Mouse (Mus musculus) myocyte (in vitro differentiated cells): ENCODE data around the gene Mtfr2. TPM values are rescaled to one million over a fixed set of nuclear protein-coding genes. Genes with fewer than 3 reads are reported as not detected.

Experiments used
- H3K27me3 ChIP-seq: one replicate; pipeline ENCODE4 v1.6.1; 2011; ENCODE audit not compliant: control insufficient read depth, insufficient read depth, insufficient read length
- H3K36me3 ChIP-seq: one replicate; pipeline ENCODE4 v1.6.1; 2011; ENCODE audit not compliant: control insufficient read depth, insufficient read depth
- H3K4me2 ChIP-seq: one replicate; pipeline ENCODE4 v1.6.1; 2011; ENCODE audit warnings: low read depth, control low read depth
- H3K4me3 ChIP-seq: one replicate; pipeline ENCODE4 v1.5.1; 2011; ENCODE audit warnings: mild to moderate bottlenecking, control low read depth, moderate library complexity
- H3K79me2 ChIP-seq: one replicate; pipeline ENCODE4 v1.6.1; 2011; ENCODE audit not compliant: control insufficient read depth, insufficient read depth
- H3ac ChIP-seq: one replicate; pipeline ENCODE4 v1.6.1; 2011; ENCODE audit not compliant: control insufficient read depth, insufficient read length
- CEBPB ChIP-seq: IDR thresholded peaks from 2 replicates; pipeline ENCODE4 v1.6.1; 2011; ENCODE audit warnings: mild to moderate bottlenecking, moderate library complexity; ENCODE audit not compliant: poor library complexity, insufficient read depth, severe bottlenecking
- E2F4 ChIP-seq: IDR thresholded peaks from one replicate; pipeline ENCODE4 v1.6.1; 2011; ENCODE audit warnings: mild to moderate bottlenecking, control low read depth, moderate library complexity; ENCODE audit not compliant: insufficient read depth
- MAX ChIP-seq: IDR thresholded peaks from one replicate; pipeline ENCODE4 v1.6.1; 2011; ENCODE audit warnings: low read depth, mild to moderate bottlenecking, control low read depth
- MYOD1 ChIP-seq, 3 experiments: IDR thresholded peaks; one replicate each; pipeline ENCODE4 v1.6.1; 2011; ENCODE audit warnings: control low read depth in 2 of 3, low read depth in 2 of 3, mild to moderate bottlenecking in 2 of 3, moderate library complexity in 1 of 3; ENCODE audit not compliant: insufficient read length in 2 of 3, control insufficient read depth in 1 of 3
- MYOG ChIP-seq, 3 experiments: IDR thresholded peaks; one replicate each; pipeline ENCODE4 v1.6.1; 2011; ENCODE audit warnings: control low read depth in 2 of 3, low read depth in 2 of 3, mild to moderate bottlenecking in 2 of 3; ENCODE audit not compliant: insufficient read length in 2 of 3, control insufficient read depth in 1 of 3, insufficient read depth in 1 of 3
- POLR2A ChIP-seq: IDR thresholded peaks from one replicate; pipeline ENCODE4 v1.6.1; 2011; ENCODE audit warnings: low read depth, mild to moderate bottlenecking, control low read depth, moderate library complexity; ENCODE audit not compliant: insufficient read length
- POLR2AphosphoS2 ChIP-seq: IDR thresholded peaks from one replicate; pipeline ENCODE4 v1.6.1; 2011; ENCODE audit warnings: low read depth, control low read depth; ENCODE audit not compliant: insufficient read length
- REST ChIP-seq: IDR thresholded peaks from one replicate; pipeline ENCODE4 v1.6.1; 2011; ENCODE audit warnings: mild to moderate bottlenecking, control low read depth, moderate library complexity; ENCODE audit not compliant: insufficient read depth, insufficient read length
- SRF ChIP-seq: IDR thresholded peaks from one replicate; pipeline ENCODE4 v1.6.1; 2011; ENCODE audit warnings: low read depth; ENCODE audit not compliant: control insufficient read depth, insufficient read length
- TCF12 ChIP-seq: IDR thresholded peaks from one replicate; pipeline ENCODE4 v1.6.1; 2011; ENCODE audit warnings: mild to moderate bottlenecking, control low read depth; ENCODE audit not compliant: poor library complexity, insufficient read depth, severe bottlenecking
- TCF3 ChIP-seq: IDR thresholded peaks from one replicate; pipeline ENCODE4 v1.6.1; 2011; ENCODE audit warnings: low read depth, control low read depth; ENCODE audit not compliant: insufficient read length
- USF1 ChIP-seq: IDR thresholded peaks from one replicate; pipeline ENCODE4 v1.6.1; 2011; ENCODE audit warnings: low read depth, mild to moderate bottlenecking, control low read depth, moderate library complexity
- polyA plus RNA-seq: library from polyadenylated mRNA; unstranded; fragments of >200 nt; fragmentation: generic; extraction: Trizol; gene quantifications from one replicate; pipeline ENCODE4 v1.2.1, GENCODE M21; 2012; ENCODE audit warnings: missing spikeins

The Mtfr2 gene
- polyA plus RNA-seq, 1 experiment: 1.3 TPM

GRCm38 (mm10) chr10:20361542-20362449 is 14.2 kb downstream of the Mtfr2 start:
- no peak overlapping the region for H3K4me3 ChIP-seq
- peaks cover 3% of the 10 kb centered on the region for H3K36me3 ChIP-seq
- H3K4me2 ChIP-seq: no peak overlapping the region
- TF ChIP-seq POLR2A (no peak), MYOD1 (IDR thresholded peaks at IDR 0.05; ENCODE audit: control insufficient read depth in 1 of 3, insufficient read length in 2 of 3, low read depth in 2 of 3) (peak in 1 of 3 experiments; percentile 47), MYOG (IDR thresholded peaks at IDR 0.05; ENCODE audit: control insufficient read depth in 1 of 3, insufficient read depth in 1 of 3, insufficient read length in 2 of 3, low read depth in 2 of 3) (peak in 1 of 3 experiments; percentile 40)
- H3K27me3 ChIP-seq: no peaks in the 10 kb centered on the region
- H3K79me2 ChIP-seq: no peaks in the 10 kb centered on the region
- no peak overlapping the region for H3ac ChIP-seq

DNA sequence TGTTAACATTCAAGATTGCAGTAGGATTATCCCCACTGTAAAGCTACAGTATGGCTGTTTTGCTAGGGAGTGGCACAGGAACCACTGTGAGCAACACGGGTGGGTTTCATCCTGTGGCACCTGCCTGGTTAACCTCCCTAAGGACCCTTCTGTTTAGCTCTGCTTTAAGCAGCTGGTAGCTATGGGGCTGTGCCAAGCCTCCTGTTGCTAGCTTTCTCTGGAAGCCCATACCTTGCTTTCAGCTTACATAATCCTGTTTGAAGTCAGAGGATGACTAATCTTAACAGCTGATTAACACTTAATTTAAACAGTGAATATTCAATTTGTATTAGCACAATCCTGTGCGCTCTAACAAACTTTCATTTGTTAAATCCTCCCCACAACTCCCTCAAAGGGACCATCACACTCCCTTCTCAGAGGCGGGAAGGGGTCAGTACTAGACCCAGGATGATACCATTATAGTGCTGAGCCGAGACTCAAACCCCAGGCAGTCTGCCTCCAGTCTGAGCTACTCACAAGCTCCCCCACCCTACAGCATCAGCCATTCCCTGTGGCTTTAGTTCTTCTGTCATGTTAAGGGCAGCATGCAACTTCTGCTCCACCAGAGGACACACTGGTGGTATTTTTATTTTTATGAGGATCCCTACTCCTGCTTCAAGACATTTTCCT is 15.0 kb downstream of the Mtfr2 start:
- no peaks in the 10 kb centered on the region for H3K79me2 ChIP-seq
- no peaks in the 10 kb centered on the region for H3K27me3 ChIP-seq
- no peaks in the 10 kb centered on the region for H3K36me3 ChIP-seq
- H3K4me3 ChIP-seq: no peak overlapping the region
- TF ChIP-seq CEBPB: no peak
- TF ChIP-seq MYOD1 (IDR thresholded peaks at IDR 0.05; ENCODE audit: control insufficient read depth in 1 of 3, insufficient read length in 2 of 3, low read depth in 2 of 3): no peak
- no peak for TF ChIP-seq TCF12
- no peak for TF ChIP-seq MAX
- no peak for TF ChIP-seq MYOG (IDR thresholded peaks at IDR 0.05; ENCODE audit: control insufficient read depth in 1 of 3, insufficient read depth in 1 of 3, insufficient read length in 2 of 3, low read depth in 2 of 3)
- TF ChIP-seq TCF3: no peak
- TF ChIP-seq POLR2A: no peak
- TF ChIP-seq REST: no peak
- TF ChIP-seq E2F4: no peak
- TF ChIP-seq USF1: no peak
- no peak overlapping the region for H3K4me2 ChIP-seq
- no peak overlapping the region for H3ac ChIP-seq

- Histone ChIP-seq H3K36me3 (no peaks in the 10 kb centered on the region), H3K4me3 (no peak overlapping the region), H3K27me3 (no peaks in the 10 kb centered on the region), H3K79me2 (no peaks in the 10 kb centered on the region), H3K4me2 (no peak overlapping the region), H3ac (no peak overlapping the region)
- TF ChIP-seq TCF12 (no peak), CEBPB (no peak), SRF (no peak), MYOG (IDR thresholded peaks at IDR 0.05; ENCODE audit: control insufficient read depth in 1 of 3, insufficient read depth in 1 of 3, insufficient read length in 2 of 3, low read depth in 2 of 3) (no peak), E2F4 (no peak), TCF3 (no peak), MAX (no peak), POLR2A (no peak), REST (no peak), USF1 (no peak), POLR2AphosphoS2 (no peak), MYOD1 (IDR thresholded peaks at IDR 0.05; ENCODE audit: control insufficient read depth in 1 of 3, insufficient read length in 2 of 3, low read depth in 2 of 3) (no peak)
Measured at GRCm38 (mm10) chr10:20372046-20372445, 24.5 kb downstream of the Mtfr2 start.

DNA sequence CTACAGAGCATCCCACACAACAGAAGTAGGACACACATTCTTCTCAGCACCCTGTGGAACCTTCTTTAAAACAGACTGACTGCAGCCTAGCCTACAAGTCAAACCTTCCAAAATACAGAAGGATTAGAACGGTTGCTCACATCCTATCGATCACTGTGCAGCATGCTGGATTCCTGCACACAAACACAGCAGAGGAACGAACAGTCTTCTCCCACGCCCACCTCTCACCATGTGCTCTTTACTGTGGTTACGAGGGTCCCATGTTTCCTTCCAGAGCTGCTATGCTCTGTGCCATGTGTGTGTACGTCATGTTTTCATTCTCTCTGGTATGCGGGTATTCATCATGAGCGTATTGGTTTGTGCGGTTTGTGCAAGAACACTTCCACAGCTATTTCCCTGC is 30.1 kb downstream of the Mtfr2 start:
- Histone ChIP-seq H3K27me3 (no peaks in the 10 kb centered on the region), H3K4me3 (no peak overlapping the region), H3K4me2 (no peak overlapping the region), H3K36me3 (no peaks in the 10 kb centered on the region), H3ac (no peak overlapping the region), H3K79me2 (no peaks in the 10 kb centered on the region)
- no peak for TF ChIP-seq CEBPB
- TF ChIP-seq REST: no peak
- no peak for TF ChIP-seq POLR2AphosphoS2
- TF ChIP-seq MYOG (IDR thresholded peaks at IDR 0.05; ENCODE audit: control insufficient read depth in 1 of 3, insufficient read depth in 1 of 3, insufficient read length in 2 of 3, low read depth in 2 of 3): no peak
- TF ChIP-seq POLR2A: no peak
- TF ChIP-seq SRF: no peak
- no peak for TF ChIP-seq USF1
- no peak for TF ChIP-seq E2F4
- TF ChIP-seq TCF3: no peak
- TF ChIP-seq MAX: no peak
- no peak for TF ChIP-seq TCF12
- TF ChIP-seq MYOD1 (IDR thresholded peaks at IDR 0.05; ENCODE audit: control insufficient read depth in 1 of 3, insufficient read length in 2 of 3, low read depth in 2 of 3): no peak
